Mouse (Mus musculus): ENCODE results near the gene Hmgcr.

- no peak for TF ChIP-seq POLR2A (IDR thresholded peaks at IDR 0.05; ENCODE audit: low read depth, low read length)
- TF ChIP-seq CTCF (IDR thresholded peaks at IDR 0.05; ENCODE audit: borderline replicate concordance, insufficient read depth, low read length) = no peak
Measured at GRCm38 (mm10) chr13:96720003-96720402, 49.3 kb upstream of the Hmgcr start.

Measured in embryonic fibroblast, embryonic 13.5 days (primary cell).